In genomic region chr7:99854311-99854710, GRCm38 (mm10) we compare ENCODE assay signal across 14 mouse cellular contexts. TPM values are rescaled to one million over a fixed set of nuclear protein-coding genes. Genes with fewer than 3 reads are reported as not detected.
"Had no signal": no experiment of that assay in that cellular context is flagged by ENCODE, and none has a peak within 500 bp of the region (broad histone marks: within the 10 kb centered on the region; RNA-seq: fewer than 3 reads in every experiment).

No protein-coding gene starts in this region.

- H3K9me3 ChIP-seq: limb, embryonic 10.5 days; megakaryocyte, embryonic 14.5 days; midbrain, embryonic 12.5 days; stomach, embryonic 15.5 days had no signal

- DNase-seq: kidney, adult 18-20 months; kidney, postnatal 36 days; lung, postnatal 10 days; right cerebral cortex, postnatal 14 days; thymus, postnatal 36 days had no signal

- H3K4me3 ChIP-seq: left cerebral cortex, adult 2 months; limb, embryonic 10.5 days; megakaryocyte, embryonic 14.5 days; midbrain, embryonic 12.5 days; stomach, embryonic 15.5 days had no signal

- H3K27me3 ChIP-seq: megakaryocyte, embryonic 14.5 days; midbrain, embryonic 12.5 days; stomach, embryonic 15.5 days had no signal

- H3K4me2 ChIP-seq: midbrain, embryonic 12.5 days; stomach, embryonic 15.5 days had no signal

- H3K27ac ChIP-seq: left cerebral cortex, adult 2 months; limb, embryonic 10.5 days; macrophage; midbrain, embryonic 12.5 days; stomach, embryonic 15.5 days had no signal

- ATAC-seq: inflammation-experienced regulatory T-cells, adult 6 months; midbrain, embryonic 16.5 days had no signal

- H3K9ac ChIP-seq: midbrain, embryonic 12.5 days; stomach, embryonic 15.5 days had no signal

RNA-seq across cellular contexts. Expression of gene Xrra1, which starts 4.6 kb away (rescaled TPM):
- polyA plus RNA-seq: inflammation-experienced regulatory T-cells, adult 6 months; liver, embryonic 16.5 days had no signal
